Mouse (Mus musculus) liver, embryonic 14.5 days (tissue): Measurements from ENCODE around the gene Fam240a.
A peak's percentile ranks its signal among the peaks of the same experiment; 100 is the strongest.

ENCODE experiments used
- CTCF ChIP-seq: IDR thresholded peaks from 2 replicates; pipeline ENCODE4 v1.5.1; 2016; ENCODE audit warnings: antibody characterized with exemption, low read depth, control low read depth
- EP300 ChIP-seq: IDR thresholded peaks from 2 replicates; pipeline ENCODE4 v1.6.1; 2016; ENCODE audit warnings: antibody characterized with exemption, low read depth

- TF ChIP-seq CTCF (peak; percentile 88), EP300 (no peak)
Observed at GRCm38 (mm10) chr9:110871030-110871429, 45.6 kb downstream of the Fam240a start.
